Mouse (Mus musculus): ENCODE data around the gene Apol7b. TPM values are rescaled to one million over a fixed set of nuclear protein-coding genes. Genes with fewer than 3 reads are reported as not detected.
"Not testable (repeated sequence)": the region's sequence is repeated elsewhere in the genome, so short reads cannot be mapped to it uniquely, and the experiment has no call there.

Apol7b gene
- polyA plus RNA-seq, 1 experiment from 2014 or later: not detected

DNA sequence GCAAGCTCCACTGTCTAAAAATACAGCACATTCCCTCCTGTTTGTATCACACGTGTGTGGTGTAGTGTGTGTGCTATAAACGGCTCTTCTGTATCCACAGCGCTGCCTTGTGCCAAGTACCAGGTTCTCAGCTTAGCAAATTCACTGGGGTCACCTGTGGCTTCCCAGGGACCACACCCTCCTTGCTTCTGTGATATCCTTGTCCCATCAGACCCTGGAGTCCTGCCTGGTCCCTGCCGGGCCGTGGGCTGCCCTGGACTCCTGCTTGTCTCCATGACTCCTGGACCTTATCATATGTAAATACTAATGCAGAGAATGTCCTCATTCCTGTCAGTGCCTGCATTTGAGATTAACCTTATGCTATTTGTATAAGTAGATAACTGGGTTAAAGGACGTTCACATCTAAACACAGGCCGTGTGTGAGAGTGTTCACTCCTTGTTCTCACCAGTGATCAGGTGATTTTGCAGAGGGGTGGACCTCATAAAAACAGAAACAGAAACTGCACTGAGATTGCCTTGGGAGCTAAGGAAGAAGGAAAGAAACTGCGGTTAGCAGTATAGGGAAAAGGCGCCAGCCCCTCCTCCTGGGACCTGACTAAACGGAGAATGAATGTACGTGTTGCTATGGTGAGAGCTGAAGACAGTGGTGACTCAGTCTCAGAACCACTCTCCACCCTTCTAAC, 49.7 kb downstream of the Apol7b start:
- not testable (repeated sequence) for H3K4me3 ChIP-seq (ENCODE audit: low read depth, low read length); H3K27me3 ChIP-seq (ENCODE audit: control insufficient read depth, insufficient read depth, low read depth, low read length); H3K9ac ChIP-seq (ENCODE audit: low read depth, low read length); H3K9me3 ChIP-seq (replicated peaks; ENCODE audit: control insufficient read depth, low read length); H3K4me1 ChIP-seq (ENCODE audit: control insufficient read depth, low read depth, low read length); H3K36me3 ChIP-seq (ENCODE audit: control insufficient read depth, insufficient read depth); H3K4me2 ChIP-seq (ENCODE audit: low read depth, low read length)
- H3K27ac ChIP-seq (ENCODE audit: low read length): peak overlapping the region; percentile 59
- 55% methylated on average over 11 of the region's 11 CpGs for WGBS (ENCODE audit: insufficient replicate concordance)
- ATAC-seq (ENCODE audit: low read depth): peak; percentile 86

DNA sequence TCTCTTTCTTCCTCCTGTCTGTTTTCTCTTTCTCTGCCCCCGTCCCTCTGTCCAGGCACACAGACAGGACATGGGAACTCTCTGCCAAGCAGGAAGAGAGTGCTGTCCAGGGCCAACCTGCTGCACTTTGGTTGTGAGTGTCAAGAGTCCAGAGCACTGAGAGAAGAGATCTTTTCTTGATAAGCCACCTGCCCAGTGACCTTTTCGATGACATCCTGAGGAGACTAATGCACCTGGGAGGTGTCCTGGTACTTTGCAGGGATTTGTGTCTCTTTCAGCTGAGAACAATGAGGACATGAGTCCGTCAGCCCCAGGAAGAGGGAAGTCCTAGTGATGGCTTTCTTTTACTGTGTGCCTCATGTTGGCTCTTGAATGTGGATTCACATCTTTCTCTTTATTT, 53.5 kb downstream of the Apol7b start:
- not testable (repeated sequence) for H3K4me2 ChIP-seq (ENCODE audit: low read depth, low read length); H3K4me1 ChIP-seq (ENCODE audit: control insufficient read depth, low read depth, low read length); H3K27me3 ChIP-seq (ENCODE audit: control insufficient read depth, insufficient read depth, low read depth, low read length); H3K4me3 ChIP-seq (ENCODE audit: low read depth, low read length); ATAC-seq (ENCODE audit: low read depth); H3K27ac ChIP-seq (ENCODE audit: low read length); H3K9me3 ChIP-seq (replicated peaks; ENCODE audit: control insufficient read depth, low read length); H3K36me3 ChIP-seq (ENCODE audit: control insufficient read depth, insufficient read depth); H3K9ac ChIP-seq (ENCODE audit: low read depth, low read length)
- 58% methylated on average over 2 of the region's 3 CpGs for WGBS (ENCODE audit: insufficient replicate concordance)

DNA sequence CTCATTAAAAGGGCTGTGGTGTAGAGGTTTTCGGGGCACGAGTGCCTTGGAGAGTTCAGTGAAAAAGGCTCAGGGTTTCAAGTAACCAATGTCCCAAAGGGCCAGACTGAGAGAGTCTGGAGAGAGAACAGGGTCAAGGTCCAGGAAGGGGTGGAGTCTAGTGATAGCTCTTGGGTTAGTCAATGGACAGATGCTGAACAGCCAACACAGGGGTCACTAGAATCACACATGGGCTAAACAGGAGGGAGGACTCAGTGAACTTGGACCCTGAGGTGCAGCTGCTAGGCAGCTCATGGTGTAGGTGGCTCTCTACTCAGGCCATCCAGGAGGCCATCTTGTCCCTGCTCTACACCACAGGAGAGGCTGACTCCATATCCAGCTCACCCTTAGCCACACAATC, 59.8 kb downstream of the Apol7b start:
- Histone ChIP-seq H3K36me3 (ENCODE audit: control insufficient read depth, insufficient read depth) (no peaks in the 10 kb centered on the region), H3K27ac (ENCODE audit: low read length) (no peak overlapping the region), H3K4me2 (ENCODE audit: low read depth, low read length) (no peak overlapping the region), H3K4me3 (ENCODE audit: low read depth, low read length) (no peak overlapping the region), H3K9me3 (replicated peaks; ENCODE audit: control insufficient read depth, low read length) (no peaks in the 10 kb centered on the region), H3K27me3 (ENCODE audit: control insufficient read depth, insufficient read depth, low read depth, low read length) (no peaks in the 10 kb centered on the region), H3K4me1 (ENCODE audit: control insufficient read depth, low read depth, low read length) (no peaks in the 10 kb centered on the region; the same call in none of the 2 replicates), H3K9ac (ENCODE audit: low read depth, low read length) (no peak overlapping the region)
- peak; percentile 55 for ATAC-seq (ENCODE audit: low read depth)
- 63% methylated on average over 2 of the region's 2 CpGs for WGBS (ENCODE audit: insufficient replicate concordance)

DNA sequence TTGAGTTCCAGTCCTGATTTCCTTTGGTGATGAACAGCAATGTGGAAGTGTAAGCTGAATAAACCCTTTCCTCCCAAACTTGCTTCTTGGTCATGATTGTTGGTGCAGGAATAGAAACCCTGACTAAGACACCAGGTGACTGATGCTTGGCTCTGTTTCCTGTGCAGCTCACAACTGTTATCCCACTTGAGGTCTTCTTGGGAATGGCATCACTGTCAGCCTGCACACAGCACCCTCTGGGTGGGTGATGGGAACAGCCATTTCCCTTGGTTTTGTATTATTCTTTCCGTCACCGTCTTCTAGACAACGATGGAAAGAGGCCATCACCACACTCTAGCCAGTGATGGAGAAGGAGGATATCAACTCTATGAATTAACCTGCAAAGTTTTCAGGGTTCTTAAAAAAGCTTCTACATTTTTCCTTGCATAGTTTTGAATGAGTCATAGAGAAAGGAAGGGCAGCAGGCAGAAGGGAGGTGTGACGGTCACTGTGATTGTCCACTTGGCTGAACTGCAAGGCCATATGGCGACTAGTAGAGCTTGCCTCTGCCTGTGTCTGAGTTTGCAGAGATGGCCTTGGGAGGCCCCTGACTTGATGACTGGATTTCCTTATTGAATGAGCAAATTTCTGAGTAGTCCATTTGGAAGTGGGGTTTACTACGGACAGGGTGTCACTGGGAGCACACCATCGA, 62.8 kb downstream of the Apol7b start:
- no peak for ATAC-seq (ENCODE audit: low read depth)
- Histone ChIP-seq H3K36me3 (ENCODE audit: control insufficient read depth, insufficient read depth) (no peaks in the 10 kb centered on the region), H3K4me3 (ENCODE audit: low read depth, low read length) (no peak overlapping the region), H3K9me3 (replicated peaks; ENCODE audit: control insufficient read depth, low read length) (no peaks in the 10 kb centered on the region), H3K9ac (ENCODE audit: low read depth, low read length) (no peak overlapping the region), H3K4me2 (ENCODE audit: low read depth, low read length) (no peak overlapping the region), H3K27ac (ENCODE audit: low read length) (no peak overlapping the region), H3K4me1 (ENCODE audit: control insufficient read depth, low read depth, low read length) (no peaks in the 10 kb centered on the region; the same call in none of the 2 replicates), H3K27me3 (ENCODE audit: control insufficient read depth, insufficient read depth, low read depth, low read length) (no peaks in the 10 kb centered on the region)
- 71% methylated on average over 7 of the region's 7 CpGs for WGBS (ENCODE audit: insufficient replicate concordance)

DNA sequence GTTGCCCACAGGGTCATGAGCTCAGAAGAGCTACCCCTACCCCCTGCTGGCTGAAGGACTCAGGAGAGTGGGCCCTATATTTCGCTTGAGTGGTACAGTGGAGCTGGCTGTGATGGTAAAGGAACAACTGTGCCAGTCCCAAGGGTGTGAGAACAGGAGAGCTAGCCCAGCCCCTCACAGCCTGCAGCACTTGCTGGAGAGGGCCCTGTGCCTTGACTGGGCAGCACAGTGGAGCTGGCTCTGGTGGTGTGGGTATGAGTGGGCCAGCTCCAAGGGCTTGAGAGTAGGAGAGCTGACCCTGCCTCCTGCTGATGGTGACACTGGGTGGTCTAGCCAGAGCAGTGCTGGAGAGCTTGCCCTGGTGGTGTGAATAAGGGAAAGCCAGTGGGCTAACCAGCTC, 64.4 kb downstream of the Apol7b start:
- ATAC-seq (ENCODE audit: low read depth): 0 out of 2 replicates have a peak, but pooled peaks have one; percentile 12
- H3K9ac ChIP-seq (ENCODE audit: low read depth, low read length): no peak overlapping the region

DNA sequence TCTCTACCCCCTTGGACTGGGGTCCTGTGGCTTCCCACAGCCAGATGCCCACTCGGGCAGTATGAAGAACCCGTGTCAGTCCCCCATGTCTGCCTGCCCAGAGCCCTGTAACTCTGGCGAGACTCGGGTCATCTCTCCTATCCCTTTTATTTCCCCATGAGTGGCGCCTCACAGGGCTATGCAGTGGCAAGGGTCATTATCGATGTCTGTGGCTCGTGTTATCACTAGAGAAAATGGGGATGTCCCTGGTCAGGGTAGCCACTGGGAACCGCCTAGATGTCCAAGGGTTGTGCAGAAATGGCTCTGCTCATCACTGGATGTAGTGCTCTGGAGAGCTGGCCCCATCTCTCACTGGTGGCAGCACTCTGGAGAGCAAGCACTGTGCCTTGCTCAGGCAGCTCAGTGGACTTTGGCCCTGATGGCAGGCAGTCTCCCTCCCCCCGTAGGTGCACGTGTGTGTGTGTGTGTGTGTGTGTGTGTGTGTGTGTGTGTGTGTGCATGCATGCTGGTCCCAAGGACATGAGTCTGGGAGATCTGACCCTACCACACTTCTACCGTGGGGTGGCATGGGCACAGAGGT, 64.9 kb downstream of the Apol7b start:
- no peak overlapping the region for H3K4me3 ChIP-seq (ENCODE audit: low read depth, low read length)
- WGBS (ENCODE audit: insufficient replicate concordance): 57% methylated on average over 11 of the region's 11 CpGs
- H3K27ac ChIP-seq (ENCODE audit: low read length): peak overlapping the region; percentile 67
- H3K9me3 ChIP-seq (replicated peaks; ENCODE audit: control insufficient read depth, low read length): no peaks in the 10 kb centered on the region
- H3K9ac ChIP-seq (ENCODE audit: low read depth, low read length): no peak overlapping the region
- no peaks in the 10 kb centered on the region; the same call in none of the 2 replicates for H3K4me1 ChIP-seq (ENCODE audit: control insufficient read depth, low read depth, low read length)
- H3K27me3 ChIP-seq (ENCODE audit: control insufficient read depth, insufficient read depth, low read depth, low read length): no peaks in the 10 kb centered on the region
- H3K4me2 ChIP-seq (ENCODE audit: low read depth, low read length): no peak overlapping the region
- H3K36me3 ChIP-seq (ENCODE audit: control insufficient read depth, insufficient read depth): no peaks in the 10 kb centered on the region
- ATAC-seq (ENCODE audit: low read depth): peak; percentile 81

More for the DNA sequence above, 64.4 kb downstream of the Apol7b start:
- Histone ChIP-seq H3K27me3 (ENCODE audit: control insufficient read depth, insufficient read depth, low read depth, low read length) (no peaks in the 10 kb centered on the region), H3K9me3 (replicated peaks; ENCODE audit: control insufficient read depth, low read length) (no peaks in the 10 kb centered on the region), H3K27ac (ENCODE audit: low read length) (peak overlapping the region; percentile 53; the same call in 1 of the 2 replicates), H3K36me3 (ENCODE audit: control insufficient read depth, insufficient read depth) (no peaks in the 10 kb centered on the region), H3K4me1 (ENCODE audit: control insufficient read depth, low read depth, low read length) (no peaks in the 10 kb centered on the region; the same call in none of the 2 replicates), H3K4me3 (ENCODE audit: low read depth, low read length) (no peak overlapping the region), H3K4me2 (ENCODE audit: low read depth, low read length) (no peak overlapping the region)
- WGBS (ENCODE audit: insufficient replicate concordance): 37% methylated on average over 1 of the region's 1 CpGs

DNA sequence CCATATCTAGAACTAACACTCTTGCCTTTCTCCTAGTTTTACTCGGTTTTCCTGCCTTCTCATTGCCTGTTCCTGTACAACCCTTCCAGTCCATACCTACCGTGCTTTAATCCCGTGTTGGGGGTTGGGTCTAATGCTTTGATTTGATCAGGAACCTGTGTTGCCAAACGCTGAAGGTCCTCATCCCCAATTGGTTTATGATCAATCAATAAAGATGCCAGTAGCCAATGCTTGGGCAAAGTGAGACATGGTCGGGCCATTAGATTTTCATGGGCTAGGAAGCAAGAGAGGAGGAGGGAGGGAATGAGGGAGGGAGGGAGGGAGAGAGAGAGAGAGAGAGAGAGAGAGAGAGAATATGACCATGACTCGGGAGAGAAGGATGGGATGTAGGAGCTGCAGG, 65.8 kb downstream of the Apol7b start:
- 55% methylated on average over 6 of the region's 6 CpGs for WGBS (ENCODE audit: insufficient replicate concordance)
- Histone ChIP-seq H3K36me3 (ENCODE audit: control insufficient read depth, insufficient read depth) (no peaks in the 10 kb centered on the region), H3K4me2 (ENCODE audit: low read depth, low read length) (no peak overlapping the region), H3K4me1 (ENCODE audit: control insufficient read depth, low read depth, low read length) (no peaks in the 10 kb centered on the region; the same call in none of the 2 replicates), H3K9me3 (replicated peaks; ENCODE audit: control insufficient read depth, low read length) (no peaks in the 10 kb centered on the region), H3K4me3 (ENCODE audit: low read depth, low read length) (no peak overlapping the region), H3K27ac (ENCODE audit: low read length) (no peak overlapping the region), H3K9ac (ENCODE audit: low read depth, low read length) (no peak overlapping the region), H3K27me3 (ENCODE audit: control insufficient read depth, insufficient read depth, low read depth, low read length) (no peaks in the 10 kb centered on the region)
- no peak for ATAC-seq (ENCODE audit: low read depth)

DNA sequence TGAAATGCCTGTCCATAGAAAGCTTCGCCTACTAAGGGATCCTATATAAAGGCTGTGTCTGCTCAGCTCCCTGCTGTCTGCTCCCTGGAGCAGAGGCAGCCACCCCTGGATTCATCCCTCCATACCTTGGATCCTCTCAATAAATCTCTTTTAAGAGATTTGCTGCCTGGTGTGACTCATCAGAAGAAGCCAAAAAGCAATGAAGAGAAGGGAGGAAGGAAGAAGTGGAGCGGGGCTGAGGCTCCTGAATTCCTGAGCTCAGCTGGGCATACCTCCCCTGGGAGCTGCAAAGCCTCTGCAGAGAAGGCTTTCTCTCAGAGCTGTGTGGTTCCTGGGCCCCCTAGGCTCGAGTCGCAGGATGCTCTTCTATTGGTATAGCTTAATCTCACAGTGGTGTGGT, 67.4 kb downstream of the Apol7b start:
- WGBS (ENCODE audit: insufficient replicate concordance): 33% methylated on average over 4 of the region's 4 CpGs

DNA sequence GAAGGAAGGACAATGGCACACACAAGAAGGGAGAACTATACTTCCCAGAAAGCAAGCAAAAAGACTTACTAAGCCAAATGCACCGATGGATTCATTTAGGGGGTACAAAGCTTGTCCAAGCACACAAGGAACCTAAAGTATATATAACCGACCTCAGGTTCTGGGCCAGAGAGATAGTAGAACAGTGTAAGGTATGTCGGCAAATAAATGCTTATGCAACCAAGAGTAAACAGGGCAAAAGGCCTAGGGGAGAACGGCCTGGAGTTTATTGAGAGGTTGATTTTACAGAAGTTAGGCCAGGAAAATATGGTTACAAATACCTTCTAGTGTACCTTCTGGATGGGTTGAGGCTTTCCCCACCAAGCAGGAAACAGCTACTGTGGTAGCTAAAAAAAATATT, 69.9 kb downstream of the Apol7b start:
- no peak overlapping the region for H3K4me3 ChIP-seq (ENCODE audit: low read depth, low read length)
- H3K27me3 ChIP-seq (ENCODE audit: control insufficient read depth, insufficient read depth, low read depth, low read length): no peaks in the 10 kb centered on the region
- H3K9me3 ChIP-seq (replicated peaks; ENCODE audit: control insufficient read depth, low read length): no peaks in the 10 kb centered on the region
- no peaks in the 10 kb centered on the region; the same call in 1 of the 2 replicates for H3K4me1 ChIP-seq (ENCODE audit: control insufficient read depth, low read depth, low read length)
- no peak overlapping the region for H3K9ac ChIP-seq (ENCODE audit: low read depth, low read length)
- H3K36me3 ChIP-seq (ENCODE audit: control insufficient read depth, insufficient read depth): no peaks in the 10 kb centered on the region
- 55% methylated on average over 4 of the region's 4 CpGs for WGBS (ENCODE audit: insufficient replicate concordance)
- ATAC-seq (ENCODE audit: low read depth): peak; percentile 82
- no peak overlapping the region for H3K4me2 ChIP-seq (ENCODE audit: low read depth, low read length)
- peak overlapping the region; percentile 84 for H3K27ac ChIP-seq (ENCODE audit: low read length)

More for the DNA sequence above, 67.4 kb downstream of the Apol7b start:
- Histone ChIP-seq H3K36me3 (ENCODE audit: control insufficient read depth, insufficient read depth) (no peaks in the 10 kb centered on the region), H3K4me3 (ENCODE audit: low read depth, low read length) (no peak overlapping the region), H3K9ac (ENCODE audit: low read depth, low read length) (no peak overlapping the region), H3K4me2 (ENCODE audit: low read depth, low read length) (no peak overlapping the region), H3K27ac (ENCODE audit: low read length) (no peak overlapping the region), H3K9me3 (replicated peaks; ENCODE audit: control insufficient read depth, low read length) (no peaks in the 10 kb centered on the region), H3K27me3 (ENCODE audit: control insufficient read depth, insufficient read depth, low read depth, low read length) (no peaks in the 10 kb centered on the region), H3K4me1 (ENCODE audit: control insufficient read depth, low read depth, low read length) (no peaks in the 10 kb centered on the region; the same call in none of the 2 replicates)
- ATAC-seq (ENCODE audit: low read depth): no peak
